Comparison of ENCODE assay signal across 9 mouse cellular contexts in the genomic region with DNA sequence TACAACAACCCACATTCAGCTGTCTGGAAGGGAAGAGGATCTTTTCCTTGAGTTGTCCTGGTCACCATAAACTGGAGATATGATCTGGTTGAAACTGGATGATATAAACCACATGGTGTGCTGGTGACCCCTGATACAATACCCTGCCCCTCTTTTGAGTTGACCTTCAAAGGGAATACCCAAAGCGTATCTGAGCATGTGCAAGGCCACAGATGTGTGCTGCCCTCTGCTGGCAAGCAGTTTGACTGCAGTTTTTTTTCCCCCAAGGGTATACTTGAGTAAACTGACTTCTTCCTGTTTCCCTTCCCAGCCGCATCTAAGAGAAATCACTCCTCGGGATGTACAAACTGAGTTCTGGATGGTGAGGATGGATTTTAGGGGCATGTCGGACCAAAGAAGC. TPM values are rescaled to one million over a fixed set of nuclear protein-coding genes. Genes with fewer than 3 reads are reported as not detected.
DNase-seq lines count a peak whose midpoint lies in the region; ATAC-seq and TF ChIP-seq lines count a peak whose summit lies in the region.
"Had no signal": no experiment of that assay in that cellular context is flagged by ENCODE, and none has a peak within 500 bp of the region (broad histone marks: within the 10 kb centered on the region; RNA-seq: fewer than 3 reads in every experiment).

No protein-coding gene starts in this region.

- no peaks in the 10 kb centered on the region for H3K9me3 ChIP-seq in hindbrain, embryonic 14.5 days (ENCODE audit: control insufficient read depth, low read length)
- no peaks in the 10 kb centered on the region for H3K9me3 ChIP-seq in midbrain, postnatal 0 days (ENCODE audit: low read length)
- H3K9me3 ChIP-seq: embryonic facial prominence, embryonic 12.5 days had no signal

- H3K9ac ChIP-seq in hindbrain, embryonic 14.5 days: no peak overlapping the region
- no peak overlapping the region for H3K9ac ChIP-seq in midbrain, postnatal 0 days (replicated peaks; ENCODE audit: low read length, poor library complexity, severe bottlenecking)
- H3K9ac ChIP-seq: embryonic facial prominence, embryonic 12.5 days had no signal

- no peaks in the 10 kb centered on the region for H3K36me3 ChIP-seq in hindbrain, embryonic 14.5 days (replicated peaks; ENCODE audit: control insufficient read depth, insufficient read depth)
- no peaks in the 10 kb centered on the region for H3K36me3 ChIP-seq in midbrain, postnatal 0 days (ENCODE audit: insufficient read depth, low read length)
- no peaks in the 10 kb centered on the region for H3K36me3 ChIP-seq in testis, adult 2 months (ENCODE audit: control insufficient read depth, insufficient read depth, low read length)
- H3K36me3 ChIP-seq: embryonic facial prominence, embryonic 12.5 days had no signal

- WGBS in hindbrain, embryonic 14.5 days: 50% methylated on average over 4 of the region's 4 CpGs
- 43% methylated on average over 4 of the region's 4 CpGs for WGBS in midbrain, postnatal 0 days

- no peak overlapping the region for H3K4me2 ChIP-seq in hindbrain, embryonic 14.5 days (replicated peaks)
- H3K4me2 ChIP-seq in midbrain, postnatal 0 days (ENCODE audit: low read depth, low read length, poor library complexity, severe bottlenecking): no peak overlapping the region
- H3K4me2 ChIP-seq: embryonic facial prominence, embryonic 12.5 days had no signal

- peak; percentile 36 for DNase-seq in heart, adult 11 months
- no peak for DNase-seq in heart, adult 9 months (ENCODE audit: low spot score in 2 of 2)
- peak; percentile 19 for DNase-seq in MN1 (ENCODE audit: low spot score)
- peak; percentile 73 for DNase-seq in hindbrain, embryonic 14.5 days (ENCODE audit: low spot score)
- peak; percentile 17 to 38 for DNase-seq in layer of hippocampus, postnatal 36 days
- DNase-seq in midbrain, postnatal 0 days (ENCODE audit: low spot score): peak; percentile 57

- no peak for TF ChIP-seq POLR2A in cortical plate, adult 2 months (IDR thresholded peaks at IDR 0.05; ENCODE audit: extremely low read depth, insufficient read depth, low read length)
- TF ChIP-seq POLR2A in testis, adult 2 months (IDR thresholded peaks at IDR 0.05; ENCODE audit: control insufficient read depth, low read depth, low read length): no peak

- H3K27ac ChIP-seq in cortical plate, adult 2 months (ENCODE audit: insufficient read depth, low read length): no peak overlapping the region
- no peak overlapping the region for H3K27ac ChIP-seq in hindbrain, embryonic 14.5 days
- H3K27ac ChIP-seq in midbrain, postnatal 0 days (ENCODE audit: low read depth, low read length): no peak overlapping the region
- no peak overlapping the region for H3K27ac ChIP-seq in testis, adult 2 months (ENCODE audit: control insufficient read depth, insufficient read depth, low read depth, low read length)
- H3K27ac ChIP-seq: embryonic facial prominence, embryonic 12.5 days had no signal

- TF ChIP-seq CTCF in cortical plate, adult 2 months (IDR thresholded peaks at IDR 0.05; ENCODE audit: extremely low read depth, insufficient read depth, low read length): peak; percentile 75
- peak; percentile 74 for TF ChIP-seq CTCF in midbrain, postnatal 0 days (IDR thresholded peaks at IDR 0.05)
- TF ChIP-seq CTCF in testis, adult 2 months (IDR thresholded peaks at IDR 0.05; ENCODE audit: control insufficient read depth, insufficient read depth, insufficient replicate concordance, low read depth, low read length): peak; percentile 82; the same call in 1 of the 2 replicates

- no peak overlapping the region for H3K4me3 ChIP-seq in cortical plate, adult 2 months (ENCODE audit: insufficient read depth, low read length)
- H3K4me3 ChIP-seq in hindbrain, embryonic 14.5 days (replicated peaks; ENCODE audit: low read length): no peak overlapping the region
- H3K4me3 ChIP-seq in midbrain, postnatal 0 days (ENCODE audit: low read depth, low read length): no peak overlapping the region
- H3K4me3 ChIP-seq in testis, adult 2 months (ENCODE audit: control insufficient read depth, low read depth, low read length): no peak overlapping the region
- H3K4me3 ChIP-seq: embryonic facial prominence, embryonic 12.5 days had no signal

- H3K4me1 ChIP-seq in cortical plate, adult 2 months (ENCODE audit: control insufficient read depth, insufficient read depth, low read length): no peaks in the 10 kb centered on the region
- H3K4me1 ChIP-seq in hindbrain, embryonic 14.5 days (replicated peaks; ENCODE audit: control insufficient read depth, insufficient read depth, low read length): no peaks in the 10 kb centered on the region
- no peaks in the 10 kb centered on the region for H3K4me1 ChIP-seq in midbrain, postnatal 0 days (ENCODE audit: insufficient read depth, low read length)
- no peaks in the 10 kb centered on the region for H3K4me1 ChIP-seq in testis, adult 2 months (ENCODE audit: control insufficient read depth, insufficient read depth, low read length)
- H3K4me1 ChIP-seq: embryonic facial prominence, embryonic 12.5 days had no signal

- no peak for ATAC-seq in hindbrain, embryonic 14.5 days (ENCODE audit: low FRiP score)
- no peak for ATAC-seq in midbrain, postnatal 0 days (ENCODE audit: low FRiP score)

- no peaks in the 10 kb centered on the region for H3K27me3 ChIP-seq in hindbrain, embryonic 14.5 days (ENCODE audit: control insufficient read depth, insufficient read depth, low read length)
- H3K27me3 ChIP-seq in midbrain, postnatal 0 days (ENCODE audit: insufficient read depth, low read length): no peaks in the 10 kb centered on the region
- no peaks in the 10 kb centered on the region for H3K27me3 ChIP-seq in testis, adult 2 months (ENCODE audit: control insufficient read depth, insufficient read depth, low read length)
- H3K27me3 ChIP-seq: embryonic facial prominence, embryonic 12.5 days had no signal

RNA-seq across cellular contexts. Expression of a gene that starts 59.1 kb away (rescaled TPM):
- 36.6 and 37.2 TPM in 2 replicates for polyA plus RNA-seq in cortical plate, adult 2 months (2012; rRNA removed)
- 35.3 and 44.8 TPM in 2 replicates for polyA plus RNA-seq in hindbrain, embryonic 14.5 days (2014; fragmentation: Nextera tagmentation; extraction: Ambion mirVana)
- total RNA-seq in layer of hippocampus, postnatal 36 days (2021): 10 to 100 TPM; 25.5 to 27.1 TPM
- 18.3 and 29.5 TPM in 2 replicates for total RNA-seq in midbrain, postnatal 0 days (2014; rRNA removed)
- 33.8 and 35.2 TPM in 2 replicates for polyA plus RNA-seq in midbrain, postnatal 0 days (2015; fragmentation: Nextera tagmentation; extraction: Ambion mirVana)
- 6.4 and 10.1 TPM in 2 replicates for polyA plus RNA-seq in testis, adult 2 months (2012; rRNA removed)

Comparison
In these comparisons a context has a peak if more than half of its experiments do, and no peak if none do; other contexts are left out.
1. DNase-seq: peak in heart, adult 11 months (single experiment), MN1 (single experiment), hindbrain, embryonic 14.5 days (single experiment), layer of hippocampus, postnatal 36 days (2 of 2) and midbrain, postnatal 0 days (single experiment); none in heart, adult 9 months (0 of 2).
2. Peak in every context shown above with its lines, with median percentiles within 50 percentile points of each other: CTCF ChIP-seq.